Mouse (Mus musculus) limb, embryonic 14.5 days (tissue): ENCODE data around the gene Plekhg3. TPM values are rescaled to one million over a fixed set of nuclear protein-coding genes. Genes with fewer than 3 reads are reported as not detected.

Source experiments
- ATAC-seq: fragments of 200-750 bp; cut with Nextera tagmentation; 2 replicates; pipeline ENCODE4 v1.8.0; 2017; ENCODE audit warnings: low read depth, moderate number of reproducible peaks, moderate TSS enrichment; ENCODE audit not compliant: low FRiP score
- DNase-seq: peaks from one replicate; pipeline ENCODE4 v3.0.0-alpha.2; 2015; ENCODE audit warnings: low spot score
- H3K27ac ChIP-seq: fragments of 300-500 bp; sonication (generic); replicated peaks from 2 replicates; pipeline ENCODE4 v1.5.1; 2014; ENCODE audit warnings: low read depth, mild to moderate bottlenecking, low read length, moderate library complexity, mixed read lengths
- H3K27me3 ChIP-seq: fragments of 300-500 bp; sonication (generic); 2 replicates; pipeline ENCODE4 v1.6.1; 2014; ENCODE audit warnings: low read length, mixed read lengths; ENCODE audit not compliant: control insufficient read depth, insufficient read depth
- H3K36me3 ChIP-seq: fragments of 300-500 bp; sonication (generic); 2 replicates; pipeline ENCODE4 v1.6.1; 2014; ENCODE audit warnings: mild to moderate bottlenecking, low read length, moderate library complexity, mixed read lengths; ENCODE audit not compliant: control insufficient read depth, insufficient read depth
- H3K4me1 ChIP-seq: fragments of 300-500 bp; sonication (generic); 2 replicates; pipeline ENCODE4 v1.6.1; 2014; ENCODE audit warnings: antibody characterized with exemption, low read length, mixed read lengths; ENCODE audit not compliant: control insufficient read depth, insufficient read depth
- H3K4me2 ChIP-seq: fragments of 300-500 bp; sonication (generic); replicated peaks from 2 replicates; pipeline ENCODE4 v1.6.1; 2014; ENCODE audit warnings: low read depth, mild to moderate bottlenecking, low read length, moderate library complexity; ENCODE audit not compliant: severe bottlenecking
- H3K4me3 ChIP-seq: fragments of 300-500 bp; sonication (generic); replicated peaks from 2 replicates; pipeline ENCODE4 v1.5.1; 2014; ENCODE audit warnings: low read length
- H3K9ac ChIP-seq: fragments of 300-500 bp; sonication (generic); 2 replicates; pipeline ENCODE4 v1.6.1; 2014; ENCODE audit warnings: mild to moderate bottlenecking, low read depth, low read length, moderate library complexity; ENCODE audit not compliant: severe bottlenecking
- H3K9me3 ChIP-seq: fragments of 300-500 bp; sonication (generic); 2 replicates; pipeline ENCODE4 v1.6.1; 2016; ENCODE audit warnings: low read length; ENCODE audit not compliant: control insufficient read depth
- POLR2A ChIP-seq: fragments of 200-500 bp; IDR thresholded peaks from 2 replicates; pipeline ENCODE4 v1.8.0; 2012; ENCODE audit warnings: inconsistent platforms, mild to moderate bottlenecking, moderate library complexity, borderline replicate concordance; ENCODE audit not compliant: insufficient read depth, insufficient read length; ENCODE audit errors: extremely low read depth
- WGBS: fragments of 180-500 bp; shearing (Covaris S2); extraction: QIAGEN DNeasy Blood & Tissue Kit; methylation state at CpG from one replicate; pipeline ENCODE4 v1.1.7; 2014; 5-methylcytosine and 5-hydroxymethylcytosine counted together
- polyA plus RNA-seq, 2 experiments: library from polyadenylated mRNA; depleted of rRNA in 1 of 2; stranded (reverse) in 1 of 2; unstranded in 1 of 2; fragments of >200 nt; fragmentation: Nextera tagmentation in 1 of 2; extraction: Ambion mirVana in 1 of 2; gene quantifications; 2 replicates each; pipeline versions ENCODE4 v1.2.1 to v1.2.3; 2012 to 2014

The Plekhg3 gene
- polyA plus RNA-seq, 2 experiments = 5.6 to 22.7 TPM

DNA sequence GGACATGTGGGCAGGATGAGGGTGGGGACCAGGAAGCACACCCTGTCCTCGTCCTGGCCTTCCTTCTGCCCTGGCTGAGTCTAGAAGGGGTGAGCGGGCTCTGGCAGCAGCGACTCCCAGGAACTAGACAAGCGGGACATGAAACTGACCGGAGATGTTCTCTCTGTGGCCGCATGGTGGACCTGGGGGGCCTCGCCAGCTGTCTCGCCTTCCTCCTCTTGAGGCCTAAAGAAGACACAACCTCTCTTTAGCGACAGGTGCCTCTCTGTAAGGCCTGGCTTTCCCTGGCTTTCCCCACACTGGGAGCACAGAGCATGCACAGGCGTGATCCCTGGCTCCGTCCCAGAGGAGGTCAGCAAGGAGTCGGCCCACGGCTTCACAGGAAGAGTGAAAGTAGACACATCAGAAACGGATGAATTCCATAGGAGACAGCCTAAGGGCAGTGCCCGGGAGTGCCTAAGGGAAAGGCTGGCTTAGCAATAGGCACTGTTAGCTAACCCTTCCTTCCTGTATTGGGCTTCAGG lies 66.9 kb downstream of the Plekhg3 start:
- Histone ChIP-seq H3K9ac (no peak overlapping the region), H3K27ac (no peak overlapping the region), H3K4me1 (peaks cover 12% of the 10 kb centered on the region), H3K9me3 (no peaks in the 10 kb centered on the region), H3K27me3 (no peaks in the 10 kb centered on the region), H3K36me3 (no peaks in the 10 kb centered on the region), H3K4me2 (no peak overlapping the region), H3K4me3 (no peak overlapping the region)
- WGBS = 61% methylated on average over 15 of the region's 15 CpGs
- DNase-seq (no peak), ATAC-seq (no peak)
- TF ChIP-seq POLR2A = no peak

DNA sequence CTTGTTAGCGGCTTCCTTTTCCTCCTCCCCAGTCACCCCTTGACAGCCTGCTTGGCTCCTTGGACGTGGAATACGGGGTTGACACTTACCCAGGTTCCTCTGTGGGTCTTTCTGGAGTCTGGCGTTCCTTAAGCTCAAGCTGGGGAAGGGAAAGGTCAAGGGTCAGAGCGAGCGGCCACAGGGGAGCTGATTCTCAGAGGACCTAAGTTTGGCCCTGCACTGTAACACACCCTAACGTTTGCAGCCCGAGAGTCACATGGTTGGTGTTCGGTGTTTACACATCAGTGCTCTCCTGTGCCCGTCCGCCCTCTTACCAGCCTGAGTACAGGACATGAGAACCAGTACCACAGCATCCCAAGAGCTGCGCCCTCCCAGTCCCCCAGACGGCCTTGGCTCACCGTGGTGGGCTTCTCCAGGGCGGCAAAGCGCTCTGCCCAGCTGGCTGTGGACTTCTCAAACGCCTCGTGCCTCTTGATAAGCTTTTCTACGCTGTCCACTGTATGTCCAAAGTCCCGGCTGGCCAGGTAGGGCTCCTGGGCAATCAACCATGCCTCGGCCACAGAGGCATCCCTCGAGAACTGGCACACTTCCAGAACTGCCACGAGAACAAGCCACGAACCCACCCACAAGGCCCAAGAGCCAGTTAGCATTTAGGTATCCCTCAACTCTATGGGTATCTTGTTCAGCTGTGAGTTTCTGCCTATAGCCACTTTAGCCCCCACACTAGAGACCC lies 67.7 kb downstream of the Plekhg3 start:
- DNase-seq (no peak), ATAC-seq (no peak)
- H3K27me3 ChIP-seq = no peaks in the 10 kb centered on the region
- TF ChIP-seq POLR2A = no peak
- WGBS = 75% methylated on average over 24 of the region's 24 CpGs
- no peak overlapping the region for H3K27ac ChIP-seq
- no peak overlapping the region for H3K9ac ChIP-seq
- no peak overlapping the region for H3K4me2 ChIP-seq
- no peaks in the 10 kb centered on the region for H3K36me3 ChIP-seq
- no peaks in the 10 kb centered on the region for H3K9me3 ChIP-seq
- peaks cover 12% of the 10 kb centered on the region for H3K4me1 ChIP-seq
- no peak overlapping the region for H3K4me3 ChIP-seq

DNA sequence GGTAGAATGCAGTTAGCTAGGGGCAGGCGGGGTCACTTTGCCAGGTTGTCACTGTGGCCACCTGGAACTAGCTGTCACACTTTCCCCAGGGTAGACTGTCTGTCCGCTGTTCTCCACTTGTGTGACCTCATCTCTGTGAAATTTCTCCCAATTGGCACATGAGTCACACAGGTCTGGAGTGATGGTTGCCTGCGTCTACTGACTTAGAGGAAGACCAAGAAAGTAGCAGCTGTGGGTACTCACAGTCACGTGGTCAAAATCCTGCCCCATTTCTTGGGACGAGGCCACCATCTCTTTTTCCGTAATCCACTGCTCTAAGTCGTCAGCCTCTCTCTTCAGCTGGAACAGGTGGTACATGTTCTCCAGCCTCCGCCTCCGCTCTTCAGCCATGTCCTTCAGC lies 73.1 kb downstream of the Plekhg3 start:
- 75% methylated on average over 9 of the region's 9 CpGs for WGBS
- Histone ChIP-seq H3K4me3 (no peak overlapping the region), H3K4me1 (no peaks in the 10 kb centered on the region), H3K4me2 (no peak overlapping the region), H3K9ac (no peak overlapping the region), H3K36me3 (no peaks in the 10 kb centered on the region), H3K9me3 (no peaks in the 10 kb centered on the region), H3K27me3 (no peaks in the 10 kb centered on the region), H3K27ac (no peak overlapping the region)
- no peak for TF ChIP-seq POLR2A
- 0 out of 2 replicates have a peak, but pooled peaks have one; percentile 28 for ATAC-seq
- no peak for DNase-seq

DNA sequence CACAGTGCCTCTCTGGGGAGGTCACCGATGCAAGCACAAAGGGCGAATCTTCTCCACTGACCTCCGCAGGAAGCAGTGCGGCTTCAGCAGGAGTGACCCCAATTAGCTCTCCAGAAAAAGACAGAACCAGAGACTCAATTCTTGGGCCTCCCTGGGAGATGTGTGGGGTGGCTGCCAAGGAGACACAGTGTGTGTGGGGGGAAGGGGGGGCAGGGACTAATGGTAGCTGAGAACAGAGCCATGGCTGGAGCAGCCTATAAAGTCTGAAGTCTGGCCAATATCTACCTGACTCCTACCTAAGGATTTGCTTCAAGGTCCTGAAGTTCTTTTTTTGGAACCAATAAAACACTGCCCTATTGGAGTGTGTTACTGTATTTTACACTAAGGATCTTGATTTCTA lies 73.9 kb downstream of the Plekhg3 start:
- no peaks in the 10 kb centered on the region for H3K36me3 ChIP-seq
- H3K27me3 ChIP-seq = no peaks in the 10 kb centered on the region
- no peak for TF ChIP-seq POLR2A
- no peaks in the 10 kb centered on the region for H3K4me1 ChIP-seq
- ATAC-seq = no peak
- H3K4me3 ChIP-seq = no peak overlapping the region
- H3K4me2 ChIP-seq = no peak overlapping the region
- no peak overlapping the region for H3K27ac ChIP-seq
- no peak for DNase-seq
- no peaks in the 10 kb centered on the region for H3K9me3 ChIP-seq
- 82% methylated on average over 4 of the region's 4 CpGs for WGBS
- no peak overlapping the region for H3K9ac ChIP-seq

DNA sequence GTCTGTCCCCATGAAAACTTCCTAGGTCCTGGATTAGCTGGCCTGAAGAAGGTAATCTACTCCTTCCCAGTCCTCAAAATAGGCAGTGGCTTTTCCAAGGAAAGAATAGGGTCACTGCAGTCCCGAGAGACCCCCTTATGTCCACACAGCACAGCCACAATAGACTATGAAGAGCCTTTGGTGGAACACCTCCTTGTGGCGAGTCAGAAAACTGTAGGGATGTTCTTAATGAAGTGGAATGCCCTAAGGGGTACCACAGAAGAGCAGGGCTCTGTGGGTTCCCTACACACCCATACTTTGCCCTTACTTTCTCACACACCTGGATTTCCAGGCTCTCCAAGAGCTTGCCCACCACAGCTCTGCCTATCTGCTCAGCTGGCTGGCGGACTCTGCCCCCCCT lies 75.1 kb downstream of the Plekhg3 start:
- Histone ChIP-seq H3K4me2 (no peak overlapping the region), H3K9ac (no peak overlapping the region), H3K9me3 (no peaks in the 10 kb centered on the region), H3K4me3 (no peak overlapping the region), H3K4me1 (no peaks in the 10 kb centered on the region), H3K27me3 (no peaks in the 10 kb centered on the region), H3K36me3 (no peaks in the 10 kb centered on the region), H3K27ac (no peak overlapping the region)
- no peak for TF ChIP-seq POLR2A
- DNase-seq (no peak), ATAC-seq (no peak)
- 68% methylated on average over 3 of the region's 3 CpGs for WGBS
